Mouse (Mus musculus): ENCODE data around the gene Lrmda.

DNA sequence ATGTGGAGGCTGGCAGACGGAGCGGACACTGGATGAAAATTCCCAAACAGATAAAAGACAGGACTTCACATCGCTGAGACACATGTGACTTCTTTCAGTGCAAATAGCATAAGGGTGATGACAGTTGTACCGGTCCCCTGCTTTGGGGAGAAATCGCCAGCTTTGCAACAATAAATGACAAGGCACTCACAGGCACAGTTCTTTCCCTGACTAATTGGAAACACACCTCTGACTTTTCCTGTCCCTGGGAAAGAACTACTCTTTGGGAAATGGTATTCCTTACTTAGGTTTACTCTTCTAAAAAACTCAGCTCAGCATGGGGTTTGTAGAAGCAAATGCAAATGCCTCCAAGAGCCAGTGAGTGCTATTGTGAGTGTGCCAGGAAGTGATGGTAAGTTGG is 702.3 kb downstream of the Lrmda start:
- TF ChIP-seq POLR2A (IDR thresholded peaks at IDR 0.05; ENCODE audit: extremely low read depth, insufficient read depth, low read length) (no peak), CTCF (IDR thresholded peaks at IDR 0.05; ENCODE audit: extremely low read depth, insufficient read depth, low read length) (no peak)
